ENCODE assay signal across 26 mouse cellular contexts in genomic region chr7:143868874-143869273, GRCm38 (mm10). TPM values are rescaled to one million over a fixed set of nuclear protein-coding genes. Genes with fewer than 3 reads are reported as not detected.
DNase-seq lines count a peak whose midpoint lies in the region; ATAC-seq and TF ChIP-seq lines count a peak whose summit lies in the region.
"Had no signal": no experiment of that assay in that cellular context is flagged by ENCODE, and none has a peak within 500 bp of the region (broad histone marks: within the 10 kb centered on the region; RNA-seq: fewer than 3 reads in every experiment).

No protein-coding gene starts in this region.

- no peak for ATAC-seq in G1E (ENCODE audit: extremely low read depth, insufficient number of reproducible peaks, low FRiP score, poor library complexity, severe bottlenecking)
- peak; percentile 48 for ATAC-seq in megakaryocyte progenitor cell, adult 5-6 weeks (replicated peaks; ENCODE audit: poor library complexity)
- ATAC-seq: CD4-positive, CD25-positive, alpha-beta regulatory T cell, adult 4 months; forebrain, embryonic 13.5 days; forebrain, embryonic 15.5 days; forebrain, postnatal 0 days had no signal

- H3K36me3 ChIP-seq in G1E (replicated peaks), result no peaks in the 10 kb centered on the region
- H3K36me3 ChIP-seq: embryonic facial prominence, embryonic 10.5 days; embryonic facial prominence, embryonic 12.5 days; forebrain, embryonic 15.5 days had no signal

- H3K27me3 ChIP-seq in G1E (ENCODE audit: insufficient read depth, low read length), result peaks cover 2% of the 10 kb centered on the region; the same call in 1 of the 2 replicates
- H3K27me3 ChIP-seq: embryonic facial prominence, embryonic 12.5 days; forebrain, embryonic 13.5 days; forebrain, embryonic 15.5 days had no signal

- H3K4me1 ChIP-seq in G1E (ENCODE audit: insufficient read depth, low read depth, low read length), result peaks cover 40% of the 10 kb centered on the region
- H3K4me1 ChIP-seq: embryonic facial prominence, embryonic 10.5 days; embryonic facial prominence, embryonic 12.5 days; forebrain, embryonic 13.5 days; forebrain, embryonic 15.5 days had no signal

- TF ChIP-seq CTCF in G1E (IDR thresholded peaks at IDR 0.05; ENCODE audit: low read depth, low read length), result no peak

- peaks cover 4% of the 10 kb centered on the region; the same call in 1 of the 2 replicates for H3K9me3 ChIP-seq in G1E (replicated peaks)
- H3K9me3 ChIP-seq: embryonic facial prominence, embryonic 12.5 days; forebrain, embryonic 13.5 days; forebrain, embryonic 15.5 days had no signal

- DNase-seq in 416B (ENCODE audit: low read depth) (peak; percentile 7), G1E (ENCODE audit: low spot score) (no peak)
- DNase-seq in cerebellum, postnatal 36 days, result no peak
- DNase-seq in adrenal gland, adult 8-10 months, result no peak
- no peak for DNase-seq in kidney, adult 18-20 months
- DNase-seq: adrenal gland, adult 2 months; adrenal gland, postnatal 14 days; adrenal gland, postnatal 36 days; B cell, adult 2 months; cerebellum, adult 11-12 months; cerebellum, adult 2 months; cerebellum, adult 9-10 months; cerebellum, postnatal 10 days; cerebellum, postnatal 25 days; forebrain, postnatal 0 days had no signal

- peak overlapping the region; percentile 25; the same call in 1 of the 2 replicates for H3K4me3 ChIP-seq in G1E (ENCODE audit: low read depth, low read length)
- H3K4me3 ChIP-seq: embryonic facial prominence, embryonic 10.5 days; embryonic facial prominence, embryonic 12.5 days; forebrain, embryonic 13.5 days; forebrain, embryonic 15.5 days had no signal

RNA-seq across cellular contexts. Expression of gene Gm498, which starts 2.2 kb away (rescaled TPM):
- total RNA-seq in G1E (2014; fragmentation: Nextera tagmentation), result not detected in 2 replicates
- total RNA-seq in G1E (2017), result not detected in 2 replicates
- 0.07 and 0.08 TPM in 2 replicates for polyA plus RNA-seq in G1E (2012)
- not detected in 2 replicates for total RNA-seq in megakaryocyte progenitor cell, adult 5-6 weeks (2015)
- total RNA-seq in megakaryocyte progenitor cell, adult 5-6 weeks (2017), result not detected in 2 replicates
- total RNA-seq in adrenal gland, adult 8-10 months (2022), result not detected
- total RNA-seq: adrenal gland, adult 2 months; adrenal gland, postnatal 14 days; adrenal gland, postnatal 36 days; CH12.LX; forebrain, postnatal 0 days; MEL had no signal
- polyA plus RNA-seq: adrenal gland, adult 2 months; CD4-positive, CD25-positive, alpha-beta regulatory T cell, adult 4 months; cerebellum, adult 2 months; cortical plate, adult 2 months; embryonic facial prominence, embryonic 10.5 days; embryonic facial prominence, embryonic 12.5 days; embryonic facial prominence, embryonic 14.5 days; forebrain, embryonic 11.5 days; forebrain, embryonic 13.5 days; forebrain, embryonic 15.5 days; forebrain, postnatal 0 days had no signal

RNA-seq across cellular contexts. Expression of gene Dhcr7, which starts 45.9 kb away (rescaled TPM):
- total RNA-seq in G1E (2014; fragmentation: Nextera tagmentation) (83.0 and 83.2 TPM in 2 replicates), G1E (2017) (15.7 and 16.3 TPM in 2 replicates)
- 11.0 and 20.6 TPM in 2 replicates for polyA plus RNA-seq in G1E (2012)
- 26.3 and 29.4 TPM in 2 replicates for total RNA-seq in megakaryocyte progenitor cell, adult 5-6 weeks (2015)
- total RNA-seq in megakaryocyte progenitor cell, adult 5-6 weeks (2017), result 10.9 and 13.2 TPM in 2 replicates
- total RNA-seq in adrenal gland, adult 8-10 months (2022), result 1,000 to 10,000 TPM in 1 of 4 experiments, 100 to 1,000 TPM in 3; 583 to 1,249 (median 833) TPM

RNA-seq across cellular contexts. Expression of gene Nadsyn1, which starts 46.2 kb away (rescaled TPM):
- total RNA-seq in G1E (2014; fragmentation: Nextera tagmentation), result 10.3 and 14.6 TPM in 2 replicates
- 11.9 and 18.8 TPM in 2 replicates for total RNA-seq in G1E (2017)
- polyA plus RNA-seq in G1E (2012), result 3.6 and 4.5 TPM in 2 replicates
- 4.4 and 7.1 TPM in 2 replicates for total RNA-seq in megakaryocyte progenitor cell, adult 5-6 weeks (2015)
- 9.2 and 9.5 TPM in 2 replicates for total RNA-seq in megakaryocyte progenitor cell, adult 5-6 weeks (2017)
- 10 to 100 TPM in 3 of 4 experiments, 1 to 10 TPM in 1; 9.2 to 17.5 (median 14.6) TPM for total RNA-seq in adrenal gland, adult 8-10 months (2022)

Comparison
In these comparisons a context has a peak if more than half of its experiments do, and no peak if none do; other contexts are left out.
1. RNA of gene Dhcr7, which starts 45.9 kb away (total RNA-seq): 583 to 1,249 TPM in adrenal gland, adult 8-10 months; 15.7 to 83.2 TPM in G1E and 10.9 to 29.4 TPM in megakaryocyte progenitor cell, adult 5-6 weeks; every median in the first group is over 4 times any median in the second.